Mouse (Mus musculus) heart, embryonic 14.5 days (tissue): ENCODE results near the gene Adamtsl3. TPM values are rescaled to one million over a fixed set of nuclear protein-coding genes. Genes with fewer than 3 reads are reported as not detected.

Source experiments
- ATAC-seq: fragments of 200-750 bp; cut with Nextera tagmentation; 2 replicates; pipeline ENCODE4 v1.8.0; 2017; ENCODE audit warnings: low read depth, moderate TSS enrichment; ENCODE audit not compliant: insufficient number of reproducible peaks, insufficient read depth, low FRiP score
- H3K27ac ChIP-seq, 2 experiments: fragments of 200-500 bp in 1 of 2; fragments of 300-500 bp in 1 of 2; sonication (generic) in 1 of 2; replicated peaks in 1 of 2; 2 replicates each; pipeline ENCODE4 v1.5.1; 2012 to 2014; ENCODE audit warnings: low read depth in 2 of 2, low read length in 2 of 2, control low read depth in 1 of 2, mild to moderate bottlenecking in 1 of 2, mixed read lengths in 1 of 2; ENCODE audit not compliant: control insufficient read depth in 1 of 2, insufficient read depth in 1 of 2
- H3K27me3 ChIP-seq: fragments of 300-500 bp; sonication (generic); 2 replicates; pipeline ENCODE4 v1.6.1; 2014; ENCODE audit warnings: mild to moderate bottlenecking, low read length, control low read depth; ENCODE audit not compliant: control insufficient read depth, insufficient read depth
- H3K36me3 ChIP-seq: fragments of 300-500 bp; sonication (generic); 2 replicates; pipeline ENCODE4 v1.6.1; 2014; ENCODE audit warnings: mild to moderate bottlenecking, control low read depth, low read length, mixed read lengths; ENCODE audit not compliant: control insufficient read depth, insufficient read depth
- H3K4me1 ChIP-seq, 2 experiments: fragments of 200-500 bp in 1 of 2; fragments of 300-500 bp in 1 of 2; sonication (generic) in 1 of 2; 2 replicates each; pipeline ENCODE4 v1.6.1; 2012 to 2014; ENCODE audit warnings: low read length in 2 of 2, control low read depth in 1 of 2, mixed read lengths in 1 of 2; ENCODE audit not compliant: control insufficient read depth in 2 of 2, insufficient read depth in 2 of 2
- H3K4me2 ChIP-seq: fragments of 300-500 bp; sonication (generic); 2 replicates; pipeline ENCODE4 v1.6.1; 2014; ENCODE audit warnings: mild to moderate bottlenecking, low read length
- H3K4me3 ChIP-seq, 2 experiments: fragments of 200-500 bp in 1 of 2; fragments of 300-500 bp in 1 of 2; sonication (generic) in 1 of 2; 2 replicates each; pipeline ENCODE4 v1.5.1; 2012 to 2014; ENCODE audit warnings: low read length in 2 of 2, mild to moderate bottlenecking in 2 of 2, control low read depth in 1 of 2, low read depth in 1 of 2, moderate library complexity in 1 of 2; ENCODE audit not compliant: control insufficient read depth in 1 of 2, insufficient read depth in 1 of 2
- H3K9ac ChIP-seq: fragments of 300-500 bp; sonication (generic); 2 replicates; pipeline ENCODE4 v1.6.1; 2014; ENCODE audit warnings: mild to moderate bottlenecking, low read length
- H3K9me3 ChIP-seq: fragments of 300-500 bp; sonication (generic); 2 replicates; pipeline ENCODE4 v1.6.1; 2016; ENCODE audit warnings: low read length, control low read depth; ENCODE audit not compliant: control insufficient read depth
- WGBS: fragments of 180-500 bp; shearing (Covaris S2); extraction: QIAGEN DNeasy Blood & Tissue Kit; methylation state at CpG from one replicate; pipeline ENCODE4 v1.1.7; 2014; 5-methylcytosine and 5-hydroxymethylcytosine counted together
- polyA plus RNA-seq: library from polyadenylated mRNA; unstranded; fragments of >200 nt; fragmentation: Nextera tagmentation; extraction: Ambion mirVana; gene quantifications from 2 replicates; pipeline ENCODE4 v1.2.1, GENCODE M21; 2014

Adamtsl3 gene
- polyA plus RNA-seq, 1 experiment from 2014 or later: 2.7 TPM

GRCm38 (mm10) chr7:82647183-82647582, 311.7 kb downstream of the Adamtsl3 start:
- no peak overlapping the region for H3K4me2 ChIP-seq
- H3K9me3 ChIP-seq: no peaks in the 10 kb centered on the region
- ATAC-seq: no peak
- 85% methylated on average over 3 of the region's 3 CpGs for WGBS
- H3K36me3 ChIP-seq: peaks cover 10% of the 10 kb centered on the region
- no peak overlapping the region for H3K9ac ChIP-seq
- H3K27ac ChIP-seq: no peak overlapping the region
- H3K4me3 ChIP-seq: no peak overlapping the region
- H3K4me1 ChIP-seq: peaks cover 2 to 10% of the 10 kb centered on the region in 2 experiments; a peak in 3 of 4 replicates
- no peaks in the 10 kb centered on the region for H3K27me3 ChIP-seq

GRCm38 (mm10) chr7:82647909-82648308, 312.4 kb downstream of the Adamtsl3 start:
- H3K9ac ChIP-seq: peak overlapping the region; percentile 78
- H3K27ac ChIP-seq: no peak overlapping the region
- H3K4me3 ChIP-seq: peak overlapping the region; percentile 72 to 79
- H3K27me3 ChIP-seq: no peaks in the 10 kb centered on the region
- peak overlapping the region; percentile 72 for H3K4me2 ChIP-seq
- no peak for ATAC-seq
- H3K4me1 ChIP-seq: peaks cover 2 to 10% of the 10 kb centered on the region in 2 experiments; a peak in 3 of 4 replicates
- peaks cover 12% of the 10 kb centered on the region for H3K36me3 ChIP-seq
- no peaks in the 10 kb centered on the region for H3K9me3 ChIP-seq
- WGBS: 37% methylated on average over 4 of the region's 4 CpGs

DNA sequence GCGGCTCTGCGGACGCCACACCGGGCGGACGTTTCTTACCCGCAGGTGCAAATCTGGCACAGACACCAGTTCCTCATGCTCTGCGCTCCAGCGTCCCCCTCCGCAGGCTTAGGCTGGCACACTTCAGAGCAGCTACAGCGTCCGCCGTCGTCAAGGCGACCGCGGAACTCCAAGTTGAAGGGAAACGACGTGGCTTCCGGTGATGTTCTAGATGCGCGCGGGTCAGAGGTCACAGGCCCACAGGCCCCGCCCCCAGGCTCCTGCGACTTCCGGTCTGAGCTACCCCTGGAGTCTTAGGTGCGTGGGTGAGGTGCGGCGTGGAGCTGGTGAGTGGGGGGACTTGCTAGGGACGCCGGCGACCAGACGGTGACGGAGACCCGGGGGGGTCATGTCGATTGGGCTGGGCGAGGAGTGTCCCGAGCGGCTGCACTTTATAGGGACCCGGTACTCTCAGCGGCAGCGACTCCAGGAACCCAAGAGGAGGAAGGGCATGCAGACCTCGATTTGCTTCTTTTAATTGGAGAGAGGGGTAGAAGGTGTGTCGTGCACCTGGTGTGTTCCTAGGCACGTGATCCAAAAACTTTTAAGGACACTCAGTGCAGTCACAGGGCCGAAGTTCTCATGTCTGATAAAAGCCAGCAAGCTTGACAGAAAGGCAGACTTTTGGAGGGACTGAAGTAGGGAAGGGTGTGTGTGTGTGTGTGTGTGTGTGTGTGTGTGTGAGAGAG, 313.0 kb downstream of the Adamtsl3 start, which contains the start of the genes Saxo2 and Efl1:
Saxo2 (minus strand) TSS at position 176 of the 728 bp plus-strand sequence.
Efl1 (plus strand) TSS at position 262 of the 728 bp plus-strand sequence.
- H3K27me3 ChIP-seq: no peaks in the 10 kb centered on the region
- H3K9ac ChIP-seq: peak within 1 kb of the TSS; percentile 78
- H3K4me3 ChIP-seq: peak within 1 kb of the TSS; percentile 72 to 79
- H3K4me2 ChIP-seq: peak within 1 kb of the TSS; percentile 72
- no peak within 1 kb of the TSS for H3K27ac ChIP-seq
- H3K9me3 ChIP-seq: no peaks in the 10 kb centered on the region
- H3K36me3 ChIP-seq: peaks cover 12% of the 10 kb centered on the region
- under 1% methylated on average over 46 of the region's 46 CpGs for WGBS
- ATAC-seq: peak; percentile 92
- peaks cover 2 to 10% of the 10 kb centered on the region in 2 experiments; a peak in 3 of 4 replicates for H3K4me1 ChIP-seq

DNA sequence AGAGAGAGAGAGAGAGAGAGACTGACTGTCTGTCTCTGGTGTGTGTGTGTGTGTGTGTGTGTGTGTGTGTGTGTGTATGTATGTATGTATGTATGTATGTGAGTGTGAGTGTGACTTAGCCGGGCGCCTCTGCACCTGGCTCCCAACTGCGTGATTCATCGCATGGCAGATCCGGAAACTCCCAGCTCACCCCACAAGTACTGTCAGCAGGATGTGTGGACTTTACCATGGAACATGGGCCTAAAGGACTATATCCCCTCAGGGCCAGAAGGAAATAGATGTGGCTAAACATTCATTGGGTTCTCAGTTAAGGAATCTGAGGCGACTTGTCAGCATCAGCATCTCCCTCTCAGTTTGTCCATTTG, 313.6 kb downstream of the Adamtsl3 start:
- 18% methylated on average over 6 of the region's 6 CpGs for WGBS

More for the DNA sequence above, 313.6 kb downstream of the Adamtsl3 start:
- Histone ChIP-seq H3K9me3 (no peaks in the 10 kb centered on the region), H3K36me3 (peaks cover 12% of the 10 kb centered on the region), H3K4me2 (peak overlapping the region; percentile 72), H3K9ac (peak overlapping the region; percentile 78), H3K27me3 (no peaks in the 10 kb centered on the region), H3K4me3 (peak overlapping the region; percentile 72 to 79), H3K27ac (no peak overlapping the region), H3K4me1 (peaks cover 2 to 10% of the 10 kb centered on the region in 2 experiments; a peak in 3 of 4 replicates)
- peak; percentile 40; the same call in 1 of the 2 replicates for ATAC-seq

Other genes with a start within 250 kb of the Adamtsl3 start
- gene Sh3gl3, start 161.9 kb upstream of the Adamtsl3 start, polyA plus RNA-seq: 6.6 and 7.5 TPM in 2 replicates